Mouse (Mus musculus) spleen, adult 12 weeks (tissue): ENCODE results near the gene Nobox.

Experiments used
- DNase-seq: peaks from one replicate; pipeline ENCODE4 v3.0.0; 2022; ENCODE audit warnings: low spot score

The Nobox gene

DNA sequence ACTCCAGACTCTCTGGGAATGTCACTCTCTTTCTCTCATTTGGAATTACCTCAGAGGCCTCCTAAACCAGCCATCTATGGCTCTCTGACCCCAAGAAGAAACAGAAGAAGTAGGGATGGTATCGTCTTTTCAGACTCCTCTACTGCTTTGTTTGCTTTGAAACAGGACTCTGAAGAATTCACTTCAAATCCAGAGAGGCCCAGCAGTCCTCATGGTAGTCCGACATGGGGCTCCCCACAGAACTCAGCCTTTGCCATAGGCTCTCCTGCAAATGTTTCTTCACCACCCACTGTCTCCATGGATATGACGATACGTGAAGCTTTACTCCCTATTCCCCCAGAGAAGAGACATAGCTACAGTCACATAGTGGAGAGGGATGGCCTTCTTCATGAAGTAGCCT lies 35.2 kb downstream of the Nobox start:
- no peak for DNase-seq

DNA sequence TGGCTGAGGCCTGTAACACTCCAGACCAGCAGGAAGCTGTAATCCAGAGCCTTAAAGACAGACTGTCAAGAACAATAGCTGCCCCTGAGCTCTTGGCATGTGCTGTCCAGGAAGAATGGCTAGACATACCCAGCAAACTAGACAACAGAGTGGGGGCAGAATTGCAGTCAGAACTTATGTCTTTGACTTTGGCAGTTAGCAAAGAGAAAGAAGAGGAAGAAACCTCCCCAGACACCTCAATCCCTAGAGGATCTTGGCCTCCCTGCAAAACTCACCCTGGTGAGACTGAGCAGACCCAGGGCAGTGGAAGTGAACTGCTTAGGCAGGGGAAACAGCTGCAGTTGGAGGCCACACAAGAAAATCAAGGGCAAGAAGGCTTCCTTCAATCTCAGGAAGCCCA lies 36.8 kb downstream of the Nobox start:
- no peak for DNase-seq

DNA sequence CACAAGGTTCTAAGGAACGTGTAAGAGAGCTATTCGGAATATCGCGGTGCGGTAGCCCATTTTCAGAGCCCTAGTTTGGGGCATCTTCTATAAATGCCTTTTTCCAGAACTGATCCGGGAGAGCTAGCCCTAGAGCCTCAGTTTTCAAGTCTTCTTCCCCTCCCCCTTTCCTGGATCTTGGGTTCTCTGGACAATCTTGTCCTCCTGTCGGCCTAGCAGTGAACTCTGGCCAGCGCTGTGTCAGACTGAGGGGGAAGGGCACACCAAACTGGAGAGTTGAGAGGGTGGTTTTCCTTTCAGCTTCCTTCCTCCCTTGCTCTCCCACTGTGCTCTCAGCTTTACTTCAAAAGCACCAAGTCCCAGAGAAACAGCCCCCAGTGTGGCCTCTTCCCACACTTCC lies 43.0 kb downstream of the Nobox start:
- no peak for DNase-seq

DNA sequence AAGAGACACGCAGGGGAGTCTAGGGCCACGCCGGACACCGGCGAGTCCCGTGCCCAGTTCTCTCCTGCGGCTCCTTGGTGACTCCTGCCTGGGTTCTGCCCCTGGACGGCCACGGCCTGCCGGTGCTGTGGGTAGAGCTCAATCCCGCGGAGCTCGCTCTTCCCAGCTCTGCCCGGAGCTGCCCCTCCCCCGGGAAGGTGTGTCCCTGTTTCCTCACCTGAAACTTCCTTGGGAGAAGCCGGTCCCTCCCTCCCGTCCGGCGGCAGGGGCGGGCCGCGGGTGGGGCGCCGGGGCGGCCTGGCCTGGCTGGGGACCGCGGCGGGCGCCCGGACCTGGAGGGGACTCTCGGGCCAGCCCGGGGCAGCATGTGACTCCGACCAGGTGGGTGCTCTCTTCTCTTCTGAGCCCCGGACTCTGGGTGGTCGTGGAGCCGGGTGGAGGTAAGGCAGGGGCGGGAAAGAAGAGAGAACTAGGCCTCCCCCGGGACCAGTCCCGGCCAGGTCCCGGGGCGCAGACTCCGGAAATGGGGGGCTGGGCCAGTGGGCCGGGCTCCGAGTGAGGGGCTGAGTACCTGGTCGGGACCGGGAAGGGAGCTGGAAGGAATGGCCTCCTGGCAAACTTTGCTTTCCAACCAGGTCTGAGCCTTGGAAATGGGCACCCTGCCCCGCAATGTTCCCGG lies 43.9 kb downstream of the Nobox start, which contains the start of gene Arhgef5:
TSS of gene Arhgef5 (plus strand) at position 220 of the 679 bp plus-strand sequence.
- DNase-seq, result no peak

DNA sequence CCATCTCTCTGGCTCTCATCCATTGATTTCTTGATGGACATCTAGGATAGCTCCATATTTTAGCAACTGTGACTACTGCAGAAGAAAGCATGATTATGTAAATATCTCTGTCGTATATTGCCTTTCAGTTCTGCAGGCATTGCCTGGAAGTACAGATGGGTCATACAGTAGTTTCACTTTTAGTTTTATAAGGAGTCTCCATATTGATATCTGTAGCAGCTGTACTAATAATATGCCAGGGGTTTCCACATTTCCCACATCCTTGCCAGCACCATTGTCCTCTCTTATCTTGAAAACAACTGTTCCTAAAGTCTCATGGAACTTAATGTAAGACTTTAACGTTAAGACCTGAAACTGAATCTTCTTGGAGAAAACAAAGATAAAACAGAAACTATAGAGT lies 48.6 kb downstream of the Nobox start:
- DNase-seq, result no peak

DNA sequence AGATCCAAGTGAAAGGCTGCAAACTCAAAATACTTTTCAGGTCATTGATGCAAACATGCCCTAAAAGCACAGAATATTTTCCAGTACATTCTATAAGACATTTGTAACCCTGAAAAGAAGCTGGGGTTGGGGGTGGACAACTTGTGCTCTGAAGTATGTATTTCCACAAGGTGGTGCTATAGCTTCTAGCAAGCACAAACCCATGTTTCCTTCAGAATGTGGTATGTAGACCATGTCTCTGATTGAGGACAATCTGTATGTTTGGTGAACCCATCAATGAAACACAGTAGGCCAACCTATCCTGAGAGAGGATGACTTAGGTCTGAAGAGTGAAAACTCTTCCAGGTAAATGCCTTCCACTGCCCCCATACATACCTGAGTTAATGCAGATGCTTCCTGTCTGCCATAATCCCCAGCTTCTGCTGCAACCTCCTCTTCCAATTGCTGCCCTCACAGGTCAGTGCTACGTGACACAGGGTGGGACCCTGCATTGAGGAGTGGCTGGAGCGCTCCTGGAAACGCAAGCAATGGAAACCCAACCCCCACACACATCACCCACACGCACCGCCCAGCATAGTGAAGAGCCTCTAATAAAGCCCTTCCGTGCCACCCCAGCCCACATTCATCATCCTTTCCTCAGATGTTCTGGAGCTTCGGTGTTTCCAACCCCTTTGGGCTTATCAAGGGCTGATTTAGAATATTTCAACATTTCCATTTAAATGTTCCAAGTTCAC lies 55.0 kb downstream of the Nobox start:
- DNase-seq, result no peak
